Mouse (Mus musculus) CD4-positive, CD25-positive, alpha-beta regulatory T cell, adult 2 months (primary cell): ENCODE results near the gene Ppm1b.

Experiments
- DNase-seq: peaks from one replicate; pipeline ENCODE4 v3.0.0-alpha.2; 2012; ENCODE audit warnings: low read depth, low spot score

Gene Ppm1b

GRCm38 (mm10) chr17:84956441-84956840 lies at the start of gene Ppm1b:
TSS of gene Ppm1b (plus strand) at chr17:84956741.
- no peak for DNase-seq

GRCm38 (mm10) chr17:84921666-84922376 lies 34.7 kb upstream of the Ppm1b start:
- no peak for DNase-seq

GRCm38 (mm10) chr17:84924779-84925178 lies 31.8 kb upstream of the Ppm1b start:
- DNase-seq: no peak

GRCm38 (mm10) chr17:84926233-84926632 lies 30.3 kb upstream of the Ppm1b start:
- DNase-seq: no peak

GRCm38 (mm10) chr17:84927580-84927979 lies 29.0 kb upstream of the Ppm1b start:
- DNase-seq: no peak

GRCm38 (mm10) chr17:84932943-84933342 lies 23.6 kb upstream of the Ppm1b start:
- DNase-seq: no peak

- peak; percentile 34 for DNase-seq
These were observed 22.6 kb upstream of the Ppm1b start for GRCm38 (mm10) chr17:84933968-84934367.

- peak; percentile 19 for DNase-seq
These were observed 20.9 kb upstream of the Ppm1b start for GRCm38 (mm10) chr17:84935620-84936019.

- no peak for DNase-seq
These were observed 20.2 kb upstream of the Ppm1b start for GRCm38 (mm10) chr17:84936301-84936700.

- no peak for DNase-seq
These were observed 19.7 kb upstream of the Ppm1b start for GRCm38 (mm10) chr17:84936809-84937208.

- peak; percentile 43 for DNase-seq
These were observed 19.3 kb upstream of the Ppm1b start for GRCm38 (mm10) chr17:84937220-84937619.

GRCm38 (mm10) chr17:84938215-84938614 lies 18.3 kb upstream of the Ppm1b start:
- DNase-seq: peak; percentile 35

GRCm38 (mm10) chr17:84940017-84940731 lies 16.4 kb upstream of the Ppm1b start:
- DNase-seq: no peak

- DNase-seq: no peak
These were observed 15.2 kb upstream of the Ppm1b start for GRCm38 (mm10) chr17:84941291-84941868.

GRCm38 (mm10) chr17:84942358-84943032 lies 14.0 kb upstream of the Ppm1b start:
- DNase-seq: no peak

- no peak for DNase-seq
These were observed 13.5 kb upstream of the Ppm1b start for GRCm38 (mm10) chr17:84943033-84943393.

GRCm38 (mm10) chr17:84944348-84944747 lies 12.2 kb upstream of the Ppm1b start:
- peak; percentile 53 for DNase-seq

GRCm38 (mm10) chr17:84952521-84952920 lies 4.0 kb upstream of the Ppm1b start:
- DNase-seq: no peak

- no peak for DNase-seq
These were observed 2.8 kb upstream of the Ppm1b start for GRCm38 (mm10) chr17:84953776-84954175.

- peak; percentile 59 for DNase-seq
These were observed 1.7 kb upstream of the Ppm1b start for GRCm38 (mm10) chr17:84954881-84955280.

- DNase-seq: peak; percentile 96
These were observed 468 bp downstream of the Ppm1b start for GRCm38 (mm10) chr17:84956931-84957486.
